Mouse (Mus musculus) G1E (cell line): ENCODE results near the gene A930002H24Rik.

Source experiments
- CTCF ChIP-seq: IDR thresholded peaks from 2 replicates; pipeline ENCODE4 v1.5.1; 2012; ENCODE audit warnings: low read depth, low read length, inconsistent platforms, mixed read lengths
- GATA1 ChIP-seq: IDR thresholded peaks from 2 replicates; pipeline ENCODE4 v1.6.1; 2012; ENCODE audit warnings: borderline replicate concordance, low read length, inconsistent platforms, mixed read lengths
- POLR2AphosphoS5 ChIP-seq: IDR thresholded peaks from 2 replicates; pipeline ENCODE4 v1.6.1; 2012; ENCODE audit warnings: low read depth, low read length, inconsistent platforms; ENCODE audit not compliant: insufficient replicate concordance

GRCm38 (mm10) chr17:63839636-63840269 is 23.8 kb downstream of the A930002H24Rik start:
- TF ChIP-seq CTCF = 0 out of 2 replicates have a peak, but pooled peaks have one; percentile 11
- TF ChIP-seq GATA1 = no peak
- TF ChIP-seq POLR2AphosphoS5 = no peak
